Mouse (Mus musculus): ENCODE data around the gene Gm21915.
A peak's percentile ranks its signal among the peaks of the same experiment; 100 is the strongest.

The Gm21915 gene

GRCm38 (mm10) chr9:40671323-40671930 lies 1.0 kb downstream of the Gm21915 start:
- DNase-seq, result no peak

DNA sequence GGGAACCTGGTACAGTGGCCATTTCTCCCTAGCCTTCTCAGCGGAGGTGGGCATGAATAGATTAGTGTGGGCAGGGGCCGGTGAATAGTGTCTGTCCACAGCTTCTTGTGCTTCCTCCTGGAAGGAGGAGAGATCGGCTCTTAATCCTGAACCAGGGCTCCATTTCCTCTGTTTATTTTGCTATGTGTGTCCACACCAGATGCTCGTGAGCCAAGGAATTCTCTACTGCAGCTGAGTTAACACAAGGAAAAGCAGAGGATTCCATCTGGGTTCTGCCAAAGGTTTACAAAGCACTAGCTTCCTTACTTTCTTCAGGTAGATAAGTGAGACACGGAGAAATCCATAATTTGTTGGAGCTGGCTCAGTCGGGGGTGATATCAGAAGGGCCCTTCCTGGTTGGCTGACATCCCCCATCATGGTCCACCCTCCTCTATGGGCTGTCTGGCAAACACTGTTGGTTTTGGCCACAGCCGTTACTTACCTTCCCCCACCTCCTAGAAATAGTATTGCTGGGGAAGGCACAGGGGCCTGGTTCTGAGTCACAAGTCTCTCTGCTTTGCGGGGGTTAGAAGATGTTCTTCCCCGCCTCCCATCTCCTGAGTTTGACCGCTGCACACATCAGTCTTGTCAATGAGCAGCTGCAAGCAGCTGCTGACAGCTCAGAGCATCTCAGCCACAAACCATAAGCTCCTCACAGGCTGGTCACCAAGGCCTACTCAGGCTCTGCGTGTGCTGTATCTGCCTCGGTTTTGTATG lies 5.0 kb downstream of the Gm21915 start:
- no peak for DNase-seq

- DNase-seq, result no peak
These were observed 8.2 kb downstream of the Gm21915 start for GRCm38 (mm10) chr9:40678653-40679052.

GRCm38 (mm10) chr9:40685801-40686420 lies 15.5 kb downstream of the Gm21915 start, which contains the start of gene Clmp:
Clmp (plus strand) TSS chr9:40685962.
- peak; percentile 10 for DNase-seq

DNA sequence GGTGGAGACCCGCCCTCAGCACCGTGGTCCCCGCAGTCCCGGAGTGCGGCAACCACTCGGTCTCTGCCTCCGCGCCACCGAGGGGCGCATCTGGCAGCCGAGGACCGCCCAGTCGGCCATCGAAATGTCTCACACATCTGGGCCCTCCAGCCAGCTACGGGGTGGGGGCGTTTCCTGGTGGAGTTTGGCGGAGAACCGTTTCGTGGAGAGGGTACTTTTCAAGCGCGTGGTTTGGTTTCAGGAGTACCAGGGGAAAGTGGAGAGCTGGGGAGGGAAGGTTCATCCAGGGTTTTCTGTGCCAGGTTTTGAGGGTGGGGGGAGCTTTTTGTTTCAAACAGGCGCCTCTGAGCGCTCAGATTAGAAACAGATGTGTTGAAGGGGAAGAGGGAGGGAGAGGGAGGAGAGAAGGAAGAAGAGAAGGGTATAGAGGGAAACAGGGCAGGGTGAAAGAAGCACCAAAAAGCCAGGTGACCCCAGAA lies 16.0 kb downstream of the Gm21915 start:
- DNase-seq, result no peak

- DNase-seq, result no peak
These were observed 16.6 kb downstream of the Gm21915 start for GRCm38 (mm10) chr9:40687053-40687452.

- no peak for DNase-seq
These were observed 17.1 kb downstream of the Gm21915 start for GRCm38 (mm10) chr9:40687553-40687952.

DNA sequence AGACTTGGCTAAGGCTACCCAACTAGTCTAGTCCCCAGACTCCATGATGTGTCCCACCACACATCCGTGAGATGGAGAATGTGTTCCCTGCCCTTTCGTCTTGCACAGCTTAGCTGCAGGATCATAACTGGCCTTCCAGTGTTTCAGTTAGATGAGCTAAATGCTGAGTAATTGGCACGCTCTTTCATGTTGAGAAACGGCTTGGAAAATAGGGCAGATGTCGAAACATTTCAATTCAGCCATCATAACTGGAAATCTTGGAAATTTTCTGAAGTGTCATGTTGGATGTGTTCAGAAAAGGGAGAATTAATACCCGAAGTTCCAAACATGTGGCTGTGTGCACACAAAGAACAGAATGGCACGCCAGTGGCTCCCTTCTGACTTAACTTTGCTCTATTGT lies 20.1 kb downstream of the Gm21915 start:
- DNase-seq, result no peak

GRCm38 (mm10) chr9:40693026-40693425 lies 22.6 kb downstream of the Gm21915 start:
- DNase-seq, result no peak

- no peak for DNase-seq
These were observed 23.4 kb downstream of the Gm21915 start for GRCm38 (mm10) chr9:40693768-40694167.

DNA sequence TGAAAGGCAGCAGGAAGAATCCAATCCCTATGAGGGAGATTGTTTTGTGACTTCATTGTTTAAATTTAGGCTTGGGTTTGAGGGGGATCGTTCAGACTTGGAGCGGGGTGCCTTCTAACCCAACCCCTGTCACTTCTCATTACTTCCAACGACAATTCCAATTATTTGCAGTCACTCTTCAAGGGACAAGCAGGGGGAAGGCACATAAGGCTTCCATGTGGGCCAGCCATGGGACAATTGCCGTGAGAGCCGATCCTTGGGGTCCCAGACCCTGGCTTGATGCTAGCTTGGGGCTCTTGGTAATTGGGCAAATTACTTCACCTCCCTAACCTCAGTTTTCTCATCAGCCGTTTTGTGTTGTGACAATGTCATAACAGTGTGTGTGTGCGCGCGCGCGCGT lies 23.9 kb downstream of the Gm21915 start:
- no peak for DNase-seq

- no peak for DNase-seq
These were observed 25.7 kb downstream of the Gm21915 start for GRCm38 (mm10) chr9:40696086-40696485.

- DNase-seq, result no peak
These were observed 28.8 kb downstream of the Gm21915 start for GRCm38 (mm10) chr9:40699194-40699593.

GRCm38 (mm10) chr9:40700253-40700652 lies 29.8 kb downstream of the Gm21915 start:
- no peak for DNase-seq

GRCm38 (mm10) chr9:40704364-40705276 lies 34.2 kb downstream of the Gm21915 start:
- DNase-seq, result no peak

GRCm38 (mm10) chr9:40708448-40709140 lies 38.2 kb downstream of the Gm21915 start:
- DNase-seq, result no peak

- no peak for DNase-seq
These were observed 38.7 kb downstream of the Gm21915 start for GRCm38 (mm10) chr9:40709141-40709537.

DNA sequence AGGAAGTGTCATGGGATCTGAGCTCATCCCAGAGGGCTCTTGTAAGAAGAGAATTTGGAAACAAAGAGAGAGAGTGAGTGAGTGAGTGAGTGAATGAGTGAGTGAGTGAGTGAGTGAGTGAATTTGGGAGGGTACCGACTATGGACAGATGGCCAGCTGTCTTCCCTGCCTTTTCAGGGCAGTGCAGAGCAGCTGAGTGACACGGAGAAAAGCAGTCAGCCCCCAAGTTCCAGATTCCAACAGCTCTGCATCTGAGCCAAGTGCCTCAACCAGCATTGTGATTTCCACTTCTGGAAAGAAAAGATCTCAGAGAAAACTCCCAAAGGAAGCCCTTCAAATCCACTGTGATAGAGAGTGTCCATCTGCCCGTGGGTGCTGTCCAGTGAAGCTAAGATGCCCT lies 39.2 kb downstream of the Gm21915 start:
- no peak for DNase-seq

GRCm38 (mm10) chr9:40709991-40710390 lies 39.6 kb downstream of the Gm21915 start:
- no peak for DNase-seq

GRCm38 (mm10) chr9:40711654-40712053 lies 41.2 kb downstream of the Gm21915 start:
- no peak for DNase-seq

DNA sequence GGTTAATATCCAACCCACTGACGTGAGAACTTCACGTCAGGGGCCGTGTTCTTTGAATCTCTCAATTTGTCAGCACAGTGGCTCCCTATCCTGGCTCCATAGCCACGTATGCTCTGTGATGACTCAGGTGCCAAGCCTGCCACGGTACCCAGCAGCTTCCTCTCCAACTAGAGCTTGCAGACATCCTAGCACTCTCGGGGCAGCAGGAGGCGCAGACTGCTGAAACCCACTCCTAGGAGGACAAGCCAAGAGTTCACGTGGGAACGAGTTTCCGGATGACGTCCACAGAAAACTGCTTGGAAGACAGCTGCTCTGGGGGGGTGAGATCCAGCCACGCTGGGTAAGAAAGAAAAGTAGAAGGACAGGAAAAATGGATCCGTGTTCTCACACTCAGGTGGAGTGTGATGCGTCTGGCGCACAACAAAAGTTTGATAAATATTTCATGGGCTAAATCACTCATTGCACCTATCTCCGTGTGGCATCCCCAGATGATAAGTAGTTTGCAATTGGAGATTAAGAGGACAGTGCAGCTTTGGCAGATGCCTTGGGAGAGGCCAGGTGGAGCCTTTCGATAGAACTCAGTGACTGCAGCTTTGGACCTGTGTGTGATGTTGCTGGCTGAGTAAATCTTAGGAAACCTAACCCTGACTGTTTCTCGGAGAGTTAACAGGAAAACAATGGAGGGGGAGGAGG lies 46.9 kb downstream of the Gm21915 start:
- no peak for DNase-seq

- no peak for DNase-seq
These were observed 47.4 kb downstream of the Gm21915 start for GRCm38 (mm10) chr9:40717875-40718185.

All from thymus, postnatal 4 days (tissue).